Mouse (Mus musculus) stomach, postnatal 0 days (tissue): ENCODE data around the gene Duox1.

Experiments used
- CTCF ChIP-seq: IDR thresholded peaks from 2 replicates; pipeline ENCODE4 v1.5.1; 2016; ENCODE audit warnings: antibody characterized with exemption, low read depth, mild to moderate bottlenecking, moderate library complexity
- EP300 ChIP-seq: optimal IDR thresholded peaks from 2 replicates; pipeline ENCODE3; 2016; ENCODE audit warnings: antibody characterized with exemption

DNA sequence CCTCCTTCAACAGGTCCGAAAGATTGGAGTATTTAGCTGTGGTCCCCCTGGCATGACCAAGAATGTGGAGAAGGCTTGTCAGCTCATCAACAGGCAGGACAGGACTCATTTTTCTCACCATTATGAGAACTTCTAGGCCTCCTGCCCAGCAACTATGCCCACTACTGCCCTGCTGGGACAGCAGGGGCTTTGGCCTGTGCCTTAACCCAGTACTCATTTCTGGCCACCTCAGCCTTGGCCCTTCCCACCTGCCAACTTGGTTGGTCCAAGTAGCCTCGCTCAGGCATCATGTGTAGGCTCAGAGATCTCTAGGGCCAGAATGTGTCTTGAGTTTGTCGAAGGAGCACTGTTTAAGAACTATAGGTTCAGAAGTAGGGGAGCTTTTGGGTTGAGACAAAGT is 31.8 kb downstream of the Duox1 start:
- TF ChIP-seq CTCF (no peak), EP300 (no peak)
